Mouse (Mus musculus) kidney, postnatal 25 days (tissue): ENCODE data around the gene Brca2.
A peak's percentile ranks its signal among the peaks of the same experiment; 100 is the strongest.

Source experiments
- DNase-seq, 2 experiments: peaks; one replicate each; pipeline ENCODE4 v3.0.0; 2021; ENCODE audit warnings: mixed read lengths in 2 of 2

The Brca2 gene

DNA sequence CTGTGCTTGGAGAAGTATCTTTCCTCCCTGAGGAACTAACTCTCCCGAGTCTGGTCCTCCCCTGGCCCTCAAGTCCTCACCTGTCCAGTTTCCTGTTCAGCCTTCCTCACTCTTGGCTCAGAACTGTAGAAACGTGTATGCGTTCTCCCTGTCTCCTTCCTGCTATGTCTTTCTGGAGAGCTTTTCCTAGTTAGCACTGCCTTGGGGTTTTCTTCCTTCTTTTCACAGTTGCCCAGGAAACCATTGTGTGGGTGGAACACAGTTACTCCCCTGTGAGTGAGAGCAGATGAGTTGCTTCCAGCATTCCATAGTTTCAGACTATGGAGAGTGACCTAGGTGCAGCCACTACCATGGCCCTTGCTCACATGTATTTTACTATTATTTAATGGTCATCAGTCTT is 43.8 kb downstream of the Brca2 start:
- DNase-seq, result no peak

DNA sequence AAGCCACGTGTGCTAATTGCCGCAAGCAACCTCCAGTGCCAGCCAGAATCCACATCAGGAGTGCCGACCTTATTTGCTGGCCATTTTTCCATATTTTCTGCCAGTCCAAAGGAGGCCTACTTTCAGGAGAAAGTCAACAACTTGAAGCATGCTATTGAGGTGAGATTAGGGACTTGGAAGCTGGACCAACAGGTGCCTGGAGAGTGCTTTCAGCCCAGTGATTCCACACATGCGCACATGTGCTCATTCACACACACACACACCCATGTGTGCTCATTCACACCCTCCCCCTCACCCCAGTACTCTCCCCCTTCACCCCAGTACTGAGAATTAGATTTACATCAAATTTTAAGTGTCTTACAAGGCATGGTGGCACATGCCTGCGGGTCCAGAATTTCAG is 44.5 kb downstream of the Brca2 start:
- DNase-seq, result no peak

DNA sequence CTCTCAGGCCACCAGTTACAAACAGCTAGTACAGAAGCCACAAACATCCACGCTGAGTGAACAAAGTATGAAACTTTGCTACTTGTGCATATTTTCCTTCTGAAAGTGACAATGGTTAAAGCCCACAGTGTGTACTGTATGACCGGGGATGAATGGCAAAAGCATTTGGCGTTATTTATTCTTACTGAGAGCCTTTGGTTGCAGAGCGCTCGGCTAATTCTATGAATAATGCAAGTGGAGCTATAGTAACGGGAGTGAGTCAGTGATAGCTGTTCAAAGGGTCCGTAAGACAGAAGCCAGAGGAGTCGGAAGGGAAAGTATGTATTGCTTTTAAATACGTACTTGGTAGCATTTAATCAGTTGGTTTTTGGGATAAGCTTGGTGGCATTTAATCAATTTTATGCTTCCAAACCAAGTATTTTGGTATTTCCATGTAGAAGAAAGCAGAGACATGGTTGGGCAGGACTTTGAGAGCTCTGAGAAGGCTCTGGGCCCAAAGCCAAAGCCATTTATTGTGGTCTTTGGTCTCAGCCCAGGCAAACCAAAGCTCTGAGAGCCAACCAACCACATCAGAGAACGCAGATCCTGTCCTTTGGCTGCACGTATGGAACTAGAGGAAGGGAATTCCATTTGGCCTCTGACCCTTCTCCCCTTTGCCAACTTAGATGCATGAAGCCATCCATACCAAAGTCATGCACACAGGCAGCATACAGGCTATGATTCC is 48.2 kb downstream of the Brca2 start:
- peak; percentile 46 to 49 for DNase-seq

GRCm38 (mm10) chr5:150574403-150574802 is 52.0 kb downstream of the Brca2 start:
- DNase-seq, result no peak

DNA sequence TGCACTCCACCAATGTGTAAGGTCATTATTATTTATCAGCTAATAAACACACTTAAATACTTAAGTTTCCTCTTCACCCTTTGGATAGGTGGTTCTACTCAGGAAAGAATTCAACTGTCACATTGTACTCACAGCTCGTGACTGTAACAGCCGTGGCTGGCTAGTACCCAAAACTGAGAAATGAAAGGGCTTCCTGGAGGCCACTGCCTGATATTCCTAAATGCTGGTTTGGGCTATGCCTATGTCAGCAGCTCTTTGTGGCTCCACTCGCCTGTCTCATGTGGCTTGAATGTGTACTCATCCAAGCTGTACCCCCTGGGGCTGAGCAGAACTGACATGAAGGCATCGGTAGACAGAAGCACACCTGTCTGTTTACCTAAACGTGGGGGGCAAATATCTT is 52.5 kb downstream of the Brca2 start:
- DNase-seq, result no peak

DNA sequence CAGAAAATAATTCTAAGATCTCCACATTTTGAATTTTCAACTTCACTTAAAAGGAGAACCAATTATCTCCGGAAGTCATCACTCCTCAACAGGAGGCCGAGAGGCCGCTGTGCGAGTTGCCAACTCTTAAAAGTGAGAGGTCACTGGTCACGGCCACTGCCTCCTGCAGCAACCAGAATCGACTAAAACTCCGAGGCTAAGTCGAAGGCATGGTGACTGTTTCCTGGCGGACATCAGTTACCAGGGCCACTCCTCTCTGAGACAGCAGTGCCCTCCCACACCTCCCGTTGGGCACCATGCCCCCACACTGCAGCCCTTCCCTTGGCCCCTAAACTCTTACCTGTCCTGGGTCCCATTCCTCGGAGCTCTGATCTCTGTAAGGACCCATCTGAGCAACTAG is 54.4 kb downstream of the Brca2 start:
- DNase-seq, result no peak

- no peak for DNase-seq
Measured at GRCm38 (mm10) chr5:150578613-150579171, 56.3 kb downstream of the Brca2 start.

GRCm38 (mm10) chr5:150581180-150581579 is 58.8 kb downstream of the Brca2 start:
- no peak for DNase-seq

DNA sequence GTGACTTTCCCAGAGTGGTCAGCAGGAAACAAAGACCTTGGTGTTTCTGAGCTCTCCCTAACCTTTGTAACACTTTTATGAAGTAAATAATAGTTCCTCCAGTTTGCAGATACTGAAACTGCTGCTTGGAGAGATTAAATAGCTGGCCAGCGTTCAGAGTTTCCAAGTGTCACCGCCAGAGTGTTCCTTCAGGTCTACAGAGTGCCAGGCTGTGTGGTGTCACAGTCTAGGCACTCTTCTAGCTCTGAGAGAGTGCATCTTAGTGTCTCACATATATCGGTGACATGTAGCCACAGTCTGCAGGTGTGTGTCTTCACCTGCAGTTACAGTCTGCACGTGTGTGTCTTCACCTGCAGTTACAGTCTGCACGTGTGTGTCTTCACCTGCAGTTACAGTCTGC is 60.8 kb downstream of the Brca2 start:
- no peak for DNase-seq

GRCm38 (mm10) chr5:150583622-150584336 is 61.3 kb downstream of the Brca2 start:
- peak in 1 of 2 experiments; percentile 55 for DNase-seq

DNA sequence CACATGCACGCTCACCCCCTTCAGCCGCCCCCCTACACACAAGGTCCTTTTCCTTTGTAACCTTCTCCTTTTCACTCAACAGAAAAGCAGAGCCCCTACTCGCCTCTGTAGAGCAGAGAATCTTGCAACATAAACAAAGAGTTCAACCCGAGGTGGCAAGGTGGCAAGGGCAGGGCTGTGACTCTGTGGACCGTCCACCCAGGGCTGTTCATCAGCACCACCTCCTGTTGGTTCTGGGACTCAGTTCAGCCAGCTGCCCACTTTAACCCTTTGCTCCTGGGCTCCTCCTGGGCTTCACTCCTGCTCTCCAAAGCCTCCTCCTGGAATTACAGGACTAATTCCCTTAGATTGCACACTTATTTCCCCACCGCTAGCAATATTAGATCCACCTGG is 61.9 kb downstream of the Brca2 start:
- DNase-seq, result no peak

DNA sequence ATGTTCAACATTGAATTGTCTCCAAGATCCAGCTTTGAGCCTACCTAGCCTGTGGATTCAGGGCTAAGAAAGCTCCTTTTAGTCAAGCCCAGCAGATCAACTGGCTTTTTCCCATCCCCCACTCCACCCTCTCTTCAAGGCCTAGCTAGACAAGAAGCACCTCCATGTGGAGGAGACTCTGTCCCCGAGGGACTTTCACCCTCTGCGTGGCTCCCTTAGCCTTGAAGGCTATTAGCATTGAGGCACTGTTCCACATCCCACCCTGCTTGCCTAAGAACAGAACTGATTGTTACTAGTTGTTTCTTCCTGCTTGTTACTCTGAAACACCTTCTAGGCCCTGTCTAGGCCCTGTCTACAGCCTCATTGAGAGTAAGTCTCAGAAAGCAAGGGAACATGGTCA is 67.5 kb downstream of the Brca2 start:
- DNase-seq, result no peak

GRCm38 (mm10) chr5:150592186-150592903 is 69.9 kb downstream of the Brca2 start:
- no peak for DNase-seq

GRCm38 (mm10) chr5:150592904-150593755 is 70.7 kb downstream of the Brca2 start:
- DNase-seq, result peak in 1 of 2 experiments; percentile 45

DNA sequence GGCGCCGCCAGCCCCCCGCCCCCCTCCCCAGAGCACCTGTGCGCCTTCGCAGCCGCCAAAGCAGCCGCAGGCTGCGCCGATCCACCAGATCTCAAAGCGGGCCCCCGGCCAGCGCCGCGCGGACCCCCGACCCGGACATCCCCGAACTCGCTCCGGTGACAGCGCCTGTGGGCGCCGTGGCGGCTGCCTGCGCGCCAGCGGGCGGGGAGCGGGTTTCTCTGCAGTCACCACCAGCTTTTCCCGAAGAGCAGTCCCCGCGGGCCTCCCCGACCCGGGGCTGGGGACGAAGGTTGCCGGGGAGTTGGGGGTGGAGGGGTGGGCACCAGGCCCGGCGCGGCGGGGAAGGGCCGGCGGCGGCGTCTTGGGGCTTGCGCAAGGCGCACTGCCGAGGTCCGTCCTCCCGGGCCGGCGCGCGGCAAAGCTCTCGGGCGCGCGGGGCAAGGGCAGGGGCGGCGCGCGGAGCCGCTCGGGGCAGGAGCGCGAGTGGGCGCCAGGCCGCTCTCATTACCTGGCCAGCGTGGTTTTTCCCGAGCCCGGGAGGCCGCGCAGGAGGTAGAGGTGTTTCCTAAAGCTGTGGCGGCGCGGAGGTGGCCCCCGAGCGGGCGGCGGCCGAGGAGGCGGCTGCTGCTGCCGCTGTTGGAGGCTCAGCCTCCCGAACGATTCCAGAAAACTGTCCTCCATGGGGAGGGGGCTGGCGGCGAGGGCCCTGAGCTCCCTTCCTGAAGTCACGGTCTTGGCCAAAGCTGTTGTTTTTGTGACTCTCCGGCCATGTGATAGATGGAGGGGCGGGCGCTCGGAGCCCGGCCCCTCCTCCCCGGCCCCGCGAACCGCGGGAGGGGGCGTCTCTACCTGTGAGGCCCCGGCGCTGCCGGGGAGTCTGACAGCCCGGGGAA is 71.6 kb downstream of the Brca2 start:
- DNase-seq, result peak; percentile 46 to 67

DNA sequence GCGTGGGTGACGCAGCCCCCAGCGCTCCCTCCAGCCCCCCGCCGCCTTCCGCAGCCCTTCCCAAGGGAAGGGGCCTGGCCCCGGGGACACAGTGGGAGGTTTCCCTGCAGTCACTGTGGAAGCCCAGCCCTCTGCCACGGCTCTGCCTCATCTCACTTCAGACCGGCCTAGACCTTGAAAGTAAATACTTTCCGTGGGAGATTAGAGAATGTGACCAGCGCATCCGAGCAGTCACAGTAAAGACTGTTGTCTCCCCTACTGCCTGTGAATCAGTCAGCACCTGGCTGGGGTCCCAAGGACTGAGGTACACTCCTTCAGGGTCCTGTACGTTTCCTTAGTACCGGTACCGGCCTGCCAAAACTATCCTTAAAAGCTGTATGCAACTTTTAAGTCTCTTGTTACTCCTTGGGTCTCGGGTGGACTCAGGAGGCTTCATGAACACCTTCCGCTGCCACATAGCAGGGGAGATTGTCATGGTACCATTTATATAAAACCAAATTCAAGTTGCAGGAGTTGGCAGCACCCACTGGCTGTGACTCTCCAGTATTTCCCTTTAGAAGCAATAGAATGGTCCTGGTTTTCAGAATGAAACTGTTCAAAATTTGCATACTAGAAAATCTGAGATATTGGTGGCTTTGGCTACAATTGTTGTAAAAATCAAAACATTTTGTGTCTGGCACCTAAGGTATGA is 72.4 kb downstream of the Brca2 start:
- no peak for DNase-seq

GRCm38 (mm10) chr5:150595366-150596016 is 73.1 kb downstream of the Brca2 start:
- no peak for DNase-seq

- no peak for DNase-seq
Measured at GRCm38 (mm10) chr5:150597088-150597487, 74.7 kb downstream of the Brca2 start, which contains the start of gene N4bp2l1. TSS of gene N4bp2l1 (minus strand) at chr5:150597188.

- DNase-seq, result peak in 1 of 2 experiments; percentile 56
Measured at GRCm38 (mm10) chr5:150598202-150599119, 76.0 kb downstream of the Brca2 start.
